In genomic region chr19:7273486-7273885, GRCm38 (mm10) we compare ENCODE assay signal across 12 mouse cellular contexts. TPM values are rescaled to one million over a fixed set of nuclear protein-coding genes. Genes with fewer than 3 reads are reported as not detected.
DNase-seq lines count a peak whose midpoint lies in the region; ATAC-seq and TF ChIP-seq lines count a peak whose summit lies in the region.
"Had no signal": no experiment of that assay in that cellular context is flagged by ENCODE, and none has a peak within 500 bp of the region (broad histone marks: within the 10 kb centered on the region; RNA-seq: fewer than 3 reads in every experiment).

No protein-coding gene starts in this region.

- WGBS in liver, embryonic 14.5 days (ENCODE audit: insufficient replicate concordance): 67% methylated on average over 4 of the region's 4 CpGs

- H3K4me1 ChIP-seq in liver, embryonic 14.5 days (replicated peaks; ENCODE audit: control insufficient read depth in 2 of 2, insufficient read depth in 2 of 2, low read length in 1 of 2): no peaks in the 10 kb centered on the region

- DNase-seq in cerebellum, postnatal 14 days: peak; percentile 45
- no peak for DNase-seq in cerebellum, postnatal 4 days (ENCODE audit: low spot score in 2 of 2)
- no peak for DNase-seq in liver, embryonic 14.5 days (ENCODE audit: low read depth in 3 of 3, low spot score in 3 of 3)
- DNase-seq in liver (no peak), R1 (ENCODE audit: low read depth, low spot score) (peak; percentile 61)
- DNase-seq in naive thymus-derived CD4-positive, alpha-beta T cell, adult 2 months (ENCODE audit: low read depth): peak; percentile 46
- no peak for DNase-seq in Muller cell, postnatal 12 days (ENCODE audit: inconsistent ontology term)
- DNase-seq in embryo, embryonic 9.5 days (ENCODE audit: extremely low spot score): no peak
- DNase-seq: layer of hippocampus, adult 9-11 months had no signal

- no peak overlapping the region for H3K27ac ChIP-seq in liver, embryonic 14.5 days

- H3K36me3 ChIP-seq in liver, embryonic 14.5 days (replicated peaks; ENCODE audit: control insufficient read depth, insufficient read depth, low read depth): no peaks in the 10 kb centered on the region

- TF ChIP-seq EP300 in liver, embryonic 14.5 days (IDR thresholded peaks at IDR 0.05; ENCODE audit: low read depth): no peak

- no peaks in the 10 kb centered on the region for H3K9me3 ChIP-seq in liver, embryonic 14.5 days (ENCODE audit: control insufficient read depth, low read length)
- H3K9me3 ChIP-seq: embryonic facial prominence, embryonic 13.5 days; limb, embryonic 15.5 days had no signal

- H3K9ac ChIP-seq in liver, embryonic 14.5 days (replicated peaks): no peak overlapping the region
- H3K9ac ChIP-seq: limb, embryonic 15.5 days had no signal

- H3K4me3 ChIP-seq in liver, embryonic 14.5 days (ENCODE audit: insufficient read depth in 1 of 2, low read depth in 2 of 2, low read length in 2 of 2): no peak overlapping the region
- H3K4me3 ChIP-seq: embryonic facial prominence, embryonic 13.5 days; limb, embryonic 15.5 days had no signal

- peak; percentile 53 for TF ChIP-seq CTCF in liver, embryonic 14.5 days (IDR thresholded peaks at IDR 0.05; ENCODE audit: low read depth)

- no peak for ATAC-seq in liver, embryonic 14.5 days (ENCODE audit: insufficient read depth)
- ATAC-seq: intestine, embryonic 16.5 days had no signal

- H3K4me2 ChIP-seq in liver, embryonic 14.5 days (ENCODE audit: low read depth): no peak overlapping the region
- H3K4me2 ChIP-seq: embryonic facial prominence, embryonic 13.5 days; limb, embryonic 15.5 days had no signal

- peaks cover 3% of the 10 kb centered on the region for H3K27me3 ChIP-seq in liver, embryonic 14.5 days (ENCODE audit: control insufficient read depth, insufficient read depth, low read length)
- H3K27me3 ChIP-seq: embryonic facial prominence, embryonic 13.5 days; limb, embryonic 15.5 days had no signal

RNA-seq across cellular contexts. Expression of gene Rcor2, which starts 6.4 kb away (rescaled TPM):
- polyA plus RNA-seq in liver, embryonic 14.5 days (2012; rRNA removed): 1.7 and 2.0 TPM in 2 replicates
- polyA plus RNA-seq in liver, embryonic 14.5 days (2014; fragmentation: Nextera tagmentation; extraction: Ambion mirVana): 0.36 and 0.58 TPM in 2 replicates

RNA-seq across cellular contexts. Expression of gene Naa40, which starts 32.5 kb away (rescaled TPM):
- 16.1 and 18.0 TPM in 2 replicates for polyA plus RNA-seq in liver, embryonic 14.5 days (2012; rRNA removed)
- 23.1 and 24.9 TPM in 2 replicates for polyA plus RNA-seq in liver, embryonic 14.5 days (2014; fragmentation: Nextera tagmentation; extraction: Ambion mirVana)

RNA-seq across cellular contexts. Expression of gene Cox8a, which starts 56.1 kb away (rescaled TPM):
- polyA plus RNA-seq in liver, embryonic 14.5 days (2012; rRNA removed): 282 and 547 TPM in 2 replicates
- polyA plus RNA-seq in liver, embryonic 14.5 days (2014; fragmentation: Nextera tagmentation; extraction: Ambion mirVana): 803 and 809 TPM in 2 replicates

Comparison
In these comparisons a context has a peak if more than half of its experiments do, and no peak if none do; other contexts are left out.
1. DNase-seq: peak in cerebellum, postnatal 14 days (2 of 2), R1 (single experiment) and naive thymus-derived CD4-positive, alpha-beta T cell, adult 2 months (single experiment); none in cerebellum, postnatal 4 days (0 of 2), liver, embryonic 14.5 days (0 of 3), liver (single experiment), Muller cell, postnatal 12 days (single experiment) and embryo, embryonic 9.5 days (single experiment).